Mouse (Mus musculus) inflammation-experienced regulatory T-cells, adult 6 months (primary cell): ENCODE results near the gene Fer. TPM values are rescaled to one million over a fixed set of nuclear protein-coding genes. Genes with fewer than 3 reads are reported as not detected.
"Not testable (repeated sequence)": the region's sequence is repeated elsewhere in the genome, so short reads cannot be mapped to it uniquely, and the experiment has no call there.

Experiments used
- ATAC-seq: one replicate; pipeline ENCODE4 v1.8.0; 2017
- polyA plus RNA-seq, 3 experiments: library from polyadenylated mRNA; unstranded; fragments of 100-300 nt; shearing (Covaris generic); gene quantifications; one replicate each; pipeline ENCODE4 v1.2.1; 2017

Gene Fer
- polyA plus RNA-seq: under 1 TPM in 1 of 3 experiments, not detected in 2; 0.91 TPM

DNA sequence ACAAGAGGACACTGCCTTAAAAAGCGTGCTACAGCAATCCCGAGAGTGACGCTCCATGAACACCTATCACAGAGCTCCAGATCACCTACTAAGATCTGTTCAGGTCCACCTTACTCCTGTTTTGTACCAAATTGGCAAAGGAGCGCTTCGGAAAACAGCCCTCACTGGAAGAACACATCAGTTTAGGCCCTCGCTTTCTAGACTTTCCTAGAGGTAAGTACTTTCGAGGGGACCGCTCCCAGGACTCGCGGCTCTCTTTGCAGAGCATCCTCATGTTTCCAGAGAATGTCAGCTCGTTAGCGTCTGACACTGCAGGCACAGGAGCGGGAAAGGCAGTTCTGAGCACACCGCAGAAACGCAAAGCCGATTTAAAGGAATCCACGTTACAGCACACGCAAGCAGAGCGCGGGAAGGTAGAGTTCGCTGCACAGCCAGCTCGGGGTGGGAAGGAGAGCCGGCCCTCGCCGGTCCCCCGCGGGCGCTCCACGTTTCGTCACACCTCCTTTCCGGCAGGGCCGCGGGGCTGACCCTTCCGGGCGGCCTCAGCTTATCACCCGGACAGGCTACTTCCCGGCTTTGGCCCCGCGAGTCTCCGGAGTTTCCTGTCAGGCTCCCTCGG, at the start of gene Fer:
TSS of gene Fer (plus strand) at position 51 of the 619 bp plus-strand sequence.
- peak; percentile 2 for ATAC-seq

DNA sequence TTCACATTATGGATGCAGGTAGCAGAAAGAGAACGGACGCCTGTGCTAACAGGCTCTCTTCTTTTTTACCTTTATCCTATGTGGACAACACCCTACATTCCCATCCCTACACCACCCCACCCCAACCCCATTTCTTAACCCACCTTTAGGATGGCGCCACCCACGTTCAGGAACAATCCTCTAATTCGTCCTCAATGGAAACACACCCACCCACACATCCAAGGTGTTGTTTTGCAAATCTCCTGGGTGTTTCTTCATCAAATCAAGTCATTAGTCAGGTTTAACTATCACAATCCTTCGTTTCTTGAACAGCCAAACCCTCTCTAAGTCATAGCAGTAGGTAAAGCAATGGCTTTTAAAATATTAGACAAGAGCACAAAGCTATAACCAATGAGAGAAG, 49.3 kb upstream of the Fer start:
- ATAC-seq: no peak

DNA sequence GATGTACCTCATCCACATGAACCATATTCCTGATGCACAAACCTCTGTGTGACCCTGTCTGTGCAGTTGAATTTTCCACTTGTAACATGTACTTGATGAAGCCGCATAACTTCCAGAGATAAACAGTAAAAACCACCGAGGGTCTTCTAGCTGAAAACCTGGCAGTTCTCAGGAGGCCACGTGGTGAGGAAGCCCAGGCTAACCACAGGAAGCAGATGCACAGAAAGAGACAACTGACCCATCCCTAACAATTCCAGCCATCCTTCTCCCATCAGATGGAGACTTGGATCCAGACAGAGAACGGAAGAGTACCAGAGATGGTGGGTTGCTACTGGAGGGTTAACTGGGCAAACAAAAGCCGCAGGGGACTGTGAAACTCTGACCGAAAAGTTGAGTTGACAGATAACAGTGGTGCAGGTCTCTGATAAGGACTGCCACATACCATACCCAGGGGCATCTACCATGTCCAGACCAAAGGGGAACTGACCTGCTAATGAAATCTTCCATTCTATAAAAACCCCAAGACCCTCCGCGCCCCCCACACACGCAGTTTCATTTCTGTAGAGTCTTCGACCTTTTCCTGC, 44.3 kb upstream of the Fer start:
- ATAC-seq: no peak

DNA sequence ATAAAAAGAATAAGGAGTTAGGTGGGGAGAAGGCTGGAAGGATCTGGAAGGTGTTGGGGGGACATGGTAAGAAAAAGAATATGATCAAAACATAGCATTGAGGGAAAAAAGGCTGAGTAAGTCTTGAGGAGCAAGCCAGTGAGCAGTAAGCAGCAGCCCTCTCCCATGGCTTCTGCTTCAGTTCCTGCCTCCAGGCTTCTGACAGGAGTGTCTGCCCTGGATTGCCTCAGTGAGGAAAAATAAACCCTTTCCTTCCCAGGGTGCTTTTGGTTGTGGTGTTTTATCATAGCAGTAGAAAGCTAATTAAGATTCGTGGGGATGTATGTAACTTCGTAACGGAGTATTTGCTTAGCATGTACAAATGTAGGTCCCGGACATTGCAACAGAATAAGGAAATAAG, 38.7 kb upstream of the Fer start:
- ATAC-seq: no peak

DNA sequence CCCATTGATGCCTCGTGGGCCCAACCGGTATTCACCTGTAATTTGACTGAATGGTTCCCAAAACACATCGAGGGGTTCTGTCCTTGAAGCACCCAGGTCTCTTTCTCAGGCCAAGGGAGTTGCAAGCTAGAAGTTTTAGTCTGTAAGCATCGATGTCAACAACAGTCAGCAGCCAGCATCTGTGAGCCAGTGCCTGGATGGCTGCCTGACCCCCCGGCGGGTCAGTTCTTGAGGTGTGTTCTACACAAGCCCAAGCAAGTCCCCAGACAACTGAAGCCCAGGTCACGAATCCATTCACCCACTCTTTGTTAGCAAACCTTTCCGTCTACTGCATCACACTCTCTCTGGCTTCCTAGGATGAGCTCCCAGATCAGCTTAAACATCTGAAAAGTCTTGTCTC, 36.7 kb upstream of the Fer start:
- no peak for ATAC-seq

DNA sequence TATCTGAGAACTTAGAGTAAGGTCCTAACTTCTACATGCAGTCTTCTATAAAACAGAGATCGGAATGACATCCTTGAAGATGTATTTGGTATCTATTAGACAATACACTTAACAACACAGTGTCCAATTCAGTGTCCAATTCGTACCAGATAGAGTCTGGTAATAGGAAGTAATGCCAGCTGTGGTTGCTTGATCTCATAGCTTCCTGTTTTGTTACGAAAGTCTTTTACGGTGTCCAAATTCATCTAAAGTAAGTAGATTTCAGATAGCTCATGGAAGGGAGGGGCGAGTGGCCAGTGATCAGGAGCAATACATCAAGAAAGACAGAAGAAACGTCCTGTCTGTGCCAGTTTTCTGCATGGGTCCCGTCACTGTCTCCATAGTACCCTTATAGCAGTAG, 36.1 kb upstream of the Fer start:
- no peak for ATAC-seq

DNA sequence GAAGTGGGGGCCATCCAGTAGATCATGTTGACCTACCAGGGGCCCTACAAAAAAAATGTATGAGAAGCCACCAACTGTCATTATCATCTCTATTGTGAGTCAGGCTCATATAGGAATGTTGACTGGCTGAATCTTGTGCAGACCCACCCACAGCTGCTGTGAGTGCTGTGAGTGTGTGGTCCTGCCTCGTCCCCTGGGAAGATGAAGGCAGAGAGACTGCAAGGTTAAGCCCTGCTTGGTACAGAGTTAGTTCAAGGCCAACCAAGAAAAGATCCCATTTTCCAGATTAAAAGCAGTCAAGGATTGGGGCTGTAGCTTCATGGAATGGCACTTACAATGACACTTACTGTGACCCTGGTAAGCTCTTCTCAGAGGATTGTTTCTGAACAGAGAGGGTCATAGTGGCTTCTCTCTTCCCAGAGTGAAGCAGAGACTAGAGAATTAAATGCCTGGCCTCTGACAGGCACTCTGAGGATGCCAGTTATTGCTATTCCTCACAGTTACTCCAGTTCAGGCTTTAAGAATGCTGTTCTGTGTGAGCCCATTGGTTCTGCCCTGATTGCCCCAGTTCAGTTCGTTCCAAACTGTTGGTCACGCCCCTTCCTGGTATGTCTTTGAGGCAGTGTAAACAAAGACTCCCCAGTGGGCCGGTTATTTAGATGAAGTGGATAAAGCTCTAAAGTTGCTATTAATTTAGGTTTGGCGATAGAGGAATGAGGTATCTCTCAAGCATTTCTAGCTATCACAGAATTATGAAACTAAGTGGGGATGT, 34.1 kb upstream of the Fer start:
- ATAC-seq: no peak

DNA sequence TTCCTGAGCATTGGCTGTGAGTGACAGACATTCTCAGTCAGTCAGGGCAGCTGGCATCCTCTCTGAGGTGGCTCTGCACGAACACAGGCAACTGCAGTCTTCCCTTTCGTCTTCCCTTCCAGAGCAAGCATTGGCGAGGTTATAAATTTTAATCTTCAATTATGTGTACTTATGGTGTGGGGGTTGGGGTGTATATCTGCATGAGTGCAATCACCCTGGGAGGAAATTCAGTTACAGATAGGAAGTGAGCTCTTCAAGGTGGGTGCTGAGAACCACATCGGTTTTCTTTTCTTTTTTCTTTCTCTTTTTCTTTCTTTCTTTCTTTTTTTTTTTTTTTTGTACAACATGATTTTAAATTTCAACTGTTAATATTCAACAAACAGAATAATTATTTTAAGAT, 31.3 kb upstream of the Fer start:
- no peak for ATAC-seq

DNA sequence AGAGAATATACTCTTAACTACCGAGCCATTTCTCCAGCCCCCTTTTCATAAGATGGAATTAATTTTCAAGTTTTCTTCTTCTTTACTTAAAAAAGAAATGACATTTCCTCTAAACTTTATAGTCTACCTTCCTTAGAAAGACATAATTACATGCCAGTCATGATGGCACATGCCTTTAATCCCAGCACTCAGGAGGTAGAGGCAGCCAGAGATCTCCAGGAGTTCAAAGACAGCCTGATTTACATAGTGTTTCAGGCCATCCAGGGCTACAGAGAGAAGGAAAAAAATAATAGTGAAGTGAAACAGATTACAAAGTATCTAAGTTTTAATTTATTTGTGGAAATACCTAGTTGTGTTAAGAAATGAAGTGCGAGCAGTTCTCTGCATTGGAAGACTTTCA, 26.6 kb upstream of the Fer start:
- no peak for ATAC-seq

DNA sequence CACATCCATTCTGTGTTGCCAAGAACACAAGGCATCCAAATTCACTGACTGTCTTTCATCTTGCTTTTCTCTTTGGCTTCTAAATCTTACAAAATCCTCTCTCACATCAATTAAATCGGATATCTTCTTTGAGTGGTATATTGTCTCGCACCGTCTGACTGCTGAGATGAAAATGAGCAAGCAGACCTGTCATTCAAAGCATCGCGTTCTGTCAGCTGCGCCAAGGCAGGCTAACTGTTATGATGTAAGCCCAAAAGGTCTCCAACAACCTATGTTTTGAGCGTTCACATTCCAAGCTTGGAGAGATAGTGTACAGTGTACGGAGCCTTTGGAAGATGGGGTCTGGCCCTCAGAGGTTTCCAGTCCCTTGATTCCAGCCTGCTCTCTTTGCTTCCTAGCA, 26.2 kb upstream of the Fer start:
- no peak for ATAC-seq

DNA sequence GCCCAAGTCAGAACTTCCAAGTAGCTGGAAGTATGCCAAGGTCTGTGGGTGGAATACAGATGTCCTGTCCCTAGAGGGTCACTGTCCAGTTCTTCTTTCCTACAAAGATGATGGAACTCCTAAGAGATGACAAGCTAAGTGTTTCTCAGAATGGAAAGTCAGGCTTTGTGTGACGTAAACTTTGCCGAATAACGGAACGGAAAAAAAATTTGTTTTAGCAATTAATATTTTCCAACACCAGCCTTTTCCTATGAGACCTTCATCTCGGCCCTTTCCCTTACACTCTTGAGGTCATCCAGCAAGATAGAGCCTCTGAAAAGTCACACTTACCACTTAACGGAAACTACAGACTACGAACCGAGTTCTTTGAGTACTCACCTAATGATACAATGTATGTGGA, 24.7 kb upstream of the Fer start:
- ATAC-seq: no peak

DNA sequence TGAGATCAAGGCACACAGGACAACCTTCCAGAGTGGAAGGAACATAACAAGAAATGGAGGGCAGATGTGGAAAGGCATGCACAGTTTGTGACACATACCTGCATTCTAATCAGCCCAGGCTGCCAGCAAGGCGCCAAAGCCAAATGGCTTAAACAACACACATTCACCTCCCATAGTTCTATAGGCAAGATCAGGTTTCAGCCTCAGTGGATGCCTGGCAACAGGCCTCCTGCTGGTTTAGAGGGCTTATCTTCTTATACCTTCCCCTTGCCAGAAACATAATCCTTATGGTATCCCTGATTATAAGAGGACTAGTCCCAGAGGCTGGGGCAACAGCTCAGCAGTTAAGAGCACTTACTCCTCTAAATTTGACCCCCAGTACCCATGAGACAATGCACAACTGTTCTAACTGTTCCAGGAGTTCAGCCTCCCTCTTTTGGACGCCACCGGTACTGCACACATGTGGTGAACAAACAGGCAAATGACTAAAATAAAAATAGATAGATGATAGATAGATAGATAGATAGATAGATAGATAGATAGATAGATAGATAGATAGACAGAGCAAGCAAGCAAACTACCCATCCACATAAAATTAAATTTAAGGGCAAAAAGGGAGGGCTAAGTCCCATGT, 23.1 kb upstream of the Fer start:
- ATAC-seq: no peak

DNA sequence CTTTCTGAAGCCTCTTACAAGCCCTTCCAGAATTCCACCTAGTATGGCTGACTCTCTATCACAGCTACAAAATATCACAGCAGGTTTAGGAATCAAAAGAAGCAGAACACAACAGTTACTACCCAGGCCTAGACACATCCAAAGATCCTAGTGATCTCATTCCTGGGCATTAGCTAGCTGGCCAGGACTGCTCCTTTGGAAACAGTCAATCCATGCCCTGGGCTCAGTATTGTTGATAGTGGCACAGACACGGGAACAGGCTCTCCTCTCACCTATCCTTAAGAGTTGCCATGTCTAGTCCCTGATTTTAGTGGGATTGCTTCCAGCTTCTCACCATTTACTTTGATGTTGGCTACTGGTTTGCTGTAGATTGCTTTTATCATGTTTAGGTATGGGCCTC, 20.6 kb upstream of the Fer start:
- ATAC-seq: no peak

DNA sequence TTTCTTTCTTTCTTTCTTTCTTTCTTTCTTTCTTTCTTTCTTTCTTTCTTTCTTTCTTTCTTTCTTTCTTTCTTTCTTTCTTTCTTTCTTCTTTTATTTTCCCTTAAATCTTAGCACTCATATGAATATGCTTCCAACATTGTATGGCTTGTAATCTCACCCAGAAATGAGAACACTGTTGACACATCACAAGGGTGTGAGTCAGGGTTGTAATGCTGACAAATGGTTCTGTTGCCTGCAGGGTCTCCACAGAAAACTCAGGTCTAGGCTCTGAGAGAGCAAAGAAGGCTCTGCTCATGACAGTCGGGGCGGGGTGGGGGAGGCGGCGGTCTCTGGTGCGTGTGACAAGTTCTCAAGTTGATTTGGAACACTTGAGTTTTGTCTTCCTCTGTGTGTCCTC, 17.9 kb upstream of the Fer start:
- no peak for ATAC-seq

DNA sequence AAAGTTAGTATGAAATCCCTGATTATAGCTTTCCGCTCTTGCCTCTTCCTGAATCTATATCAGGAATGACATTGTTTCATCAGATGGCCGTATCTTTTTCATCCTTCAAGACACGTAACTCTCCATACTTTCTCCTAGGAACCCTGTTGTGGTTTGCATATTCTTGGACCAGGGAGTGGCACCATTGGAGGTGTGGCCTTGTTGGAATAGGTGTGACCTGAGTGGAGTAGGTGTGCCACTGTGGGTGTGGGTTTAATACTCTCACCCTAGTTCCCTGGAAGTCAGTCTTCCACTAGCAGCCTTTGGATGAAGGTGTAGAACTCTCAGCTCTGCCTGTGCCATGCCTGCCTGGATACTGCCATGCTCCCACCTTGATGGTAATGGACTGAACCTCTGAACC, 17.1 kb upstream of the Fer start:
- ATAC-seq: not testable (repeated sequence)

DNA sequence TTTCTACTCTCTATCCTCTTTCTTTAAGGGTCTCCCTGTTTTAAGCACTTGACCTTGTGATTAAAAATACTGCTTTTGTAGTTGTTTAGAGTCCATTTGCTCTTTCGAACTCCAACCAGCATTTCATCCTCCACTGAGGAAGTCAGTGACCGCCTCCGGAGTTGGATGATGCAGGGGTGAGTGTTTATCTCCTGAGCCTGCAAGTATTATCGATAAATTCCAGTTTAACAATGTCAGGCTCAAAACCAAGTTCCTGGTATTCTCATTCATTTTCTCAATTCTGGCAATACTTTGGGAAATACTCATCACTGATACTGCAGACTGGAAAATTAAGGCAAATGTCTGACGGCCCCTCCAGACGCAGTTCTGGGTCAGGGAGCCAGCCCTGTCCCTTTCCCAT, 13.7 kb upstream of the Fer start:
- no peak for ATAC-seq

DNA sequence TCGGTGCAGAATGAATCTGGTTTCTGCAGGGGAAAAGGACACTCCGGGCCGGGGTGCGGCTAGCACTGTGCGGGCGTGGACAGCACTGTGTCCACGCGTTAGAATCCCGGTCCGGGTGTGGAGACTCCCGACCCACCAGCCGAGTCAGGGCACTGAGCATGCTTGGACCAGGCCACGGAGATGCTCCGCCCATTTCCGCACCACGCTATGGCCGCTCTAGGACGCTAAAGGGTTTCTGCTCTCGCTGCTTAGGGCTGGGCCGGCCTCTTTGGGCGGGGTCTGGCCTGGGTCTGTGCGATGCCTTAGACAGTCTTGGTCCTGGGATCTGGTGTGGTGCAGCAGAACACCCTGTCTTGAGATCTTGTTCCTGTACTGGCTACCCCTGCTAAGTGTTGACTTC, 13.3 kb upstream of the Fer start:
- ATAC-seq: no peak

DNA sequence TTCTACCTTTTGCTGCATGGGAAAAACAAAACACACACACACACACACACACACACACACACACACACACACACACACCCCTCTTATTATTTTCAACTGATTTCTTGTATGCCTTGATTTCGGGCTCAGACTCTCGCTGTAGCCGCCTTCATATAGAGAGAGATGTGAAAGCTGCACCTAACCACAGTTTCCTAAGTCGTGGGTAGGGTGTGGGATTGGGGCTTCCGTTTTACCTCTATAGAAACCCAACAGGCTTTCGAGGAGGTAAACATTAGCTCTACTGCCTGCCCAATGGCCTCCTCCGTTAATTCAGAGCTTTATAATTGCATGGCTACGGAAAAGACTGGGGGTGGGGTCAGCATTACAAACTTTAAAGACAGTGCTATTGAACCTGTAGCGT, 12.8 kb upstream of the Fer start:
- peak; percentile 61 for ATAC-seq

DNA sequence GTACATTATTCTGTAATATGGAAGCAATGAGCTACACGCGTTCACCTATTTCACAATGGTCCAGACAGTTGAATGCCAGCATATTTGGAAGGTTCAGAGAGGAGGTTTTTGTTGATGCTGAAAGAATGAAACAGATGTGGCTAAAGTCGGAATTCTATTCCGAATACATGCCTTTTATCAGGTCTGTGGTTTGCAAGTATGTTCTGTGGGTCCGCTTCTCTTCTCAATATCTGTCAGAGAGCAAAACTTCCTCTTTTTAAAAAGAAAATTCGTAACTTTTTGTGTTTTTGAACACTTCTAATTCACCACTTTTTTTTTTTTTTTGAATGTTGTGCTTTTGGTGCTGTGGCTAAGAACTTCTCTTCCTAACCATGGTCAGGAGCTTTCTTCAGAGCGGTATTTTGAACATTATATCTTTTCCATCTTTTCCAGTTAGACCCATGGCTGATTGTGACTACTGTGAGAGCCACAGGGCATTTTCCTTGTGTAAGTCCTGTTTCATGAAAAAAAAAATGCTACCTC, 5.8 kb upstream of the Fer start:
- ATAC-seq: no peak

DNA sequence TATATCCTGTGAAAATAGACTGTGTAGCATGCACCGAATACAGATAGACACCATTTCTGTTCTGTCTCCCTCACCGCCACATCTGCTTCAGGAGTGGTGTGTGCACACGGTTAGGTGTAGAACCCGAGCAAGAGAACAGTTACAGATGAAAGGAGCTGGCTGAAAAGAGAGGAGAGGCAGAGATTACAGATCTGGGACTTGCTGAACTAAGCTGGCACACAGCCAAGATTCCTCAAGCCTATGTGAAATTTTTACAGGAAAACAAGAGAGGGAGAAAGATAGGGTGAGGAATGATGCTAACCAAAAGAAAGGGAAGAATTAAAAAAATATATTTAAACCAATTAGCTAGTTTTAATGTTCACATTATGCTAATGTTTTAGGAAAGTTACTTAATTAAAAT, 1.9 kb upstream of the Fer start:
- no peak for ATAC-seq

DNA sequence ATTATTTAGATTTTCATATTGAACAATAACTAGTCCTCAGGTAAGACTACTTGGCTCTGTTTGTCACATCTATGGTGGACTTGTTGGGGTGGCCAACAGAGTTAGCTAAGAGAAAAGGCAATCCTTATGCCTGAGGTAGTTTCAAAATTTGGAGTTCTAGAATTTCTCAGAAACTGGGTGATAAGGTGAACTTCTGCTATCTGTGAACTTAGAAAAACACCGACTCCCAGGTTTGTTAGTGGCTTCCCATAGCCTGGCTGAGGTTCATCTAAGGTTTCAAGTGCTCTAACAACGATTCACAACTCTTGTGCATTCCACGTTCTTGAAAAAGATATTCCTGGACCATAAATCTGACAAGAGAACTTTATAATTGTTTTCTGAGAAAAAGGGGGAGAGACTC, 463 bp upstream of the Fer start:
- no peak for ATAC-seq

DNA sequence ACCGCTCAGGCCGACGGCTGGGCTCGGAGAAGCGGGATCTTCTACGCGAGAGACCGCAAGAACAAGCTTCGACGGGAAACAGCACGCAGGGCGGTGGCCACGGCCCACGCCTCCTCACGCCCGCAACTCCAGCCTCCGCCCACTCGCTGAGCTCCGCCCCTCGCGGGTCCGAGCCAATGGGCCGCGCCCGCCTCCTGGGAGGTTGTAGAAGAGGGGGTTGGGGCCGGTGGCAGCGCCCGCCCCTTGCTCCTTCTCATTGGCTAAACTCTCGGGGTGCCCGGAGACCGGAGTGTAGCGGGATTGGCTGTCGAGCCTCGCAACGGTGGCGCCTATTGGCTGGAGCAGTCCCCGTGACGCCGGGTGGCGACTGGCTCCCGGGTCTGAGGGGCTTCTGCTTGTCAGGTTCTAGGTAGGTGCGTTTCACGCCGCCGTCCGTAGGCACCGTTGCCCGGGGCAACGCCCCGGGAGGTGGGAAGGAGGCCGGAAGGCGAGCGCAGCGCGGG, 836 bp downstream of the Fer start, which contains the start of gene A930002H24Rik:
TSS of gene A930002H24Rik (minus strand) at position 145 of the 503 bp plus-strand sequence.
- peak; percentile 92 for ATAC-seq

DNA sequence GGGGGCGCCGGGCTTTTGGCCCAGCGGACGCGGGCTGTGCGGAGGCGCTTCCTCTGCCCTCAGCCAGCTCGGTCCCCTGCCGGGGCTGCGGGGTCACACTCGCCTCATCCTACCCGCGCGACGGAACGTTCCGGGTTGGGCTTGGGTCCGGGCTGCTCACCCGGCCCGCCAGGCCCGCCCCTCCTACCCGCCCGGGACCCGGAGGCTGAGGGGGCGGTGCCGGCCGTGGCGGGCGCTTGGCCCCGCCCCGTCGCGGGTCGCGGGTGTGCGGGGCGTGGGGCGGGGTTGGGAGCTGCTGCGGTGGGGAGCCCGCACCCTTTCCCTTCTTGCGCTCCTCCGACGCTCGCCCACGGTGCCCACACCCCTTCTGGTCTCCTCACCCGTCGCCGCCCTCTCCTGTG, 1.3 kb downstream of the Fer start:
- peak; percentile 24 for ATAC-seq
